Mouse (Mus musculus): ENCODE data around the gene Sgf29. TPM values are rescaled to one million over a fixed set of nuclear protein-coding genes. Genes with fewer than 3 reads are reported as not detected.
A peak's percentile ranks its signal among the peaks of the same experiment; 100 is the strongest.

The Sgf29 gene
- polyA plus RNA-seq, 1 experiment from 2014 or later: 42.9 TPM

DNA sequence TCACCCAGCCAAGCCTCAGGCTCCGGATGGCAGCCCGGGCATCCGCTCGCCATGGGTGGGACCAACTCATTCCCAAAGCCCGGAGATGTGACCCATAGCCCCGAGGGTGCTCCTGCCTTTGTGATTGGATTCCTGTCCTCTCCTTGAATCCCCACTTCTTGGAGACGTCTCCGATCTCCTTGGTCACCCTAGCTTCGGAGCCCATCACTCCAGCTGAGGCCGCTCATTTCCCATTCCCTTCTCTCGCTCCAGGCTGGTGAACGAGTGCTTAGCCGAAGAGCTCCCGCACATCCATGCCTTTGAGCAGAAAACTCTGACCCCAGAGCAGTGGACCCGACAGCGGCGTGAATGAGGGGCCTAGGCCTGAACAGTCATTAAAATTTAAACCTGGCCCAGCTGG, 47.2 kb downstream of the Sgf29 start:
- peak overlapping the region; percentile 99 for H3K9ac ChIP-seq (ENCODE audit: low read length)
- H3K36me3 ChIP-seq (ENCODE audit: control insufficient read depth, insufficient read depth, low read length): peaks cover 6% of the 10 kb centered on the region; the same call in 1 of the 2 replicates
- ATAC-seq (ENCODE audit: low read depth): no peak
- no peaks in the 10 kb centered on the region for H3K27me3 ChIP-seq (ENCODE audit: control insufficient read depth, insufficient read depth, low read depth, low read length)
- H3K4me1 ChIP-seq (replicated peaks; ENCODE audit: control insufficient read depth, insufficient read depth, low read length): peaks cover 18% of the 10 kb centered on the region
- WGBS: 3% methylated on average over 17 of the region's 17 CpGs
- no peak overlapping the region; the same call in 1 of the 2 replicates for H3K27ac ChIP-seq (ENCODE audit: low read length)
- no peaks in the 10 kb centered on the region for H3K9me3 ChIP-seq (ENCODE audit: control insufficient read depth, low read length)
- H3K4me2 ChIP-seq (ENCODE audit: low read depth, low read length): peak overlapping the region; percentile 96
- peak overlapping the region; percentile 96 for H3K4me3 ChIP-seq (ENCODE audit: low read length)

DNA sequence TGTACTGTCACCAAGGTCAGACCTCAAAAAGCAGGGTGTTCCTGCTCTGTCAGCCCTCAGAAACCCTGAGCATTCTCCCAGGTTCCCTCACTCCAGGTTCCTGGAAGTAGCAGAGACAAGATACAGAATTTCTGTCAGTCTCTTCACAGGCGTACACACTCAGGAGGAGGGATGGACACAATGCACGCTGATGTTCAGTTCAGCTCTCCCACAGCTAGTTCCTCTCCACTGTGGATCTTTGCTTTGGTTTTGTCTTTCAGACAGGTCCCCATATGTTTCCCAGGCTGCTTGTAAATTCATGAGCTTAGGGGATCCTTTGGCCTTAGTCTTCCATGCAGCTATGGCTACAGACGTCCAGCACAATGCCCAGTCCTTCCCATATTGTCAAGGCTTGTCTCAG, 47.8 kb downstream of the Sgf29 start:
- Histone ChIP-seq H3K27me3 (ENCODE audit: control insufficient read depth, insufficient read depth, low read depth, low read length) (no peaks in the 10 kb centered on the region), H3K4me3 (ENCODE audit: low read length) (peak overlapping the region; percentile 96), H3K4me1 (replicated peaks; ENCODE audit: control insufficient read depth, insufficient read depth, low read length) (peaks cover 18% of the 10 kb centered on the region), H3K9me3 (ENCODE audit: control insufficient read depth, low read length) (no peaks in the 10 kb centered on the region), H3K27ac (ENCODE audit: low read length) (no peak overlapping the region), H3K9ac (ENCODE audit: low read length) (peak overlapping the region; percentile 99), H3K4me2 (ENCODE audit: low read depth, low read length) (peak overlapping the region; percentile 96), H3K36me3 (ENCODE audit: control insufficient read depth, insufficient read depth, low read length) (peaks cover 5% of the 10 kb centered on the region; the same call in 1 of the 2 replicates)
- no peak for ATAC-seq (ENCODE audit: low read depth)
- WGBS: 77% methylated on average over 3 of the region's 3 CpGs

DNA sequence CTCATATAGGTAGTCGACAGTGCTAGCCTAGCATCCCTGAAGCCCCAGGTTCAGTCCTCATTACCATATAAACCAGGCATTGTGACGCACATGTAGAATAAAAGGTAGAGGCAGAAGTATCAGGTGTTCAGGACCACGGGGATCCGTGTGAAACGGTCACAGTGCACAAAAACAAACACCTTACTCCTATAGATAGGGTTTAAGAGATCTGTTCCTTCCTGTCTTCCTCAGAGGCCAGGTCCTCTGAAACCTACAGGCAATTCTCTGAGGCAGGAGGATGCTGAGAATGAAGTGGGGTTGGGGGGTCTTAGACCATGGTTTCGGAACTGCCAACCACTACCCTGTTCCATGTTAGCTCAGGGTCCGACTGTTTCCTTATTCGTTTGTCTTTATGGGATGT, 48.7 kb downstream of the Sgf29 start:
- Histone ChIP-seq H3K9me3 (ENCODE audit: control insufficient read depth, low read length) (no peaks in the 10 kb centered on the region), H3K27ac (ENCODE audit: low read length) (no peak overlapping the region), H3K36me3 (ENCODE audit: control insufficient read depth, insufficient read depth, low read length) (no peaks in the 10 kb centered on the region), H3K27me3 (ENCODE audit: control insufficient read depth, insufficient read depth, low read depth, low read length) (peaks cover 3% of the 10 kb centered on the region; the same call in 1 of the 2 replicates), H3K4me1 (replicated peaks; ENCODE audit: control insufficient read depth, insufficient read depth, low read length) (peaks cover 18% of the 10 kb centered on the region), H3K4me3 (ENCODE audit: low read length) (no peak overlapping the region), H3K9ac (ENCODE audit: low read length) (no peak overlapping the region), H3K4me2 (ENCODE audit: low read depth, low read length) (no peak overlapping the region)
- 88% methylated on average over 8 of the region's 8 CpGs for WGBS
- no peak for ATAC-seq (ENCODE audit: low read depth)

DNA sequence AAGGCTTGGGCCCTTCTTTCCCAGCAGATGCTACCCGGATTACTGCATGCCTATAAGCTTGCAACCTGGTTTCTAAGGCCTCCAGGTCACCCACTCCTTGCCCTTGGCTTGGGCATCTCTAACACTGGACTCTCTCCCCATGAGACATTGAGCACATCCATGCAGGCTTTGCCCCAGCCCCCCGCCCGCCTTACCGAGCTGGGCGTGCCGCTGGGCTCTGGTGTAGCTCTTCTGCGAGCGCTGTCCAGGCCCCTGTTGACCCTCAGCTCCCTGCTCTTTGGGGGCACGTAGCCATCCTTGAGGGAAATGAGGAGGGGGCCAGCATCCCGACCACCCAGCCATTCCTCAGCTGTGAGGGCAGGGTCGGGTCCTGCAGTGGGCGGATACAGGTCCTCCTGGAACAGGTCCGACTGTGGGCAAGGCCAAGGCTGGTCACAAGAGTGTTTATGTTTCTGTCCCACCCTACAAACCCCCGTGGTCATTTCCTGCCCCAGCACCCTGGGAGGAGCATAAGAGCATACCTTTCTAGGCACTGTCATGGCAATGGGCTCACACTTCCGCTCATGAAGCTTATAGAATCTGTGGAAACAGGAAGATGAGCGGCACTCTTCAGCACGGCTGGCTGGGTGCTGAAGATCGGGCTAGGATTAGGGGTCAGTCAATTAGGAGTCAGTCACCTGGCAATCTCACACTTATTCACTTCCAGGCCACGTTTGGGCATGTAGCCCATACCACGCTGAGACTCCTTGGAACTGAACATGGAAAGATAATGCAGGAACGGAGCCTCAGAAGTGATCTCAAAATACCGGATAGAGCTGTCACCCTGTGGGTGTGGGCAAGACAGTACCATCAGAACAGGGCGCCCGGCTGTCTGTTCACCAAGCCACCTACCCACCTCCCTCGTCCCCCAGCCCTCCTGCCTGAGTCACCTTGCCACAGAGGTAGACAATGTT, 51.2 kb downstream of the Sgf29 start:
- H3K27me3 ChIP-seq (ENCODE audit: control insufficient read depth, insufficient read depth, low read depth, low read length): peaks cover 16% of the 10 kb centered on the region
- H3K4me1 ChIP-seq (replicated peaks; ENCODE audit: control insufficient read depth, insufficient read depth, low read length): peaks cover 17% of the 10 kb centered on the region
- no peak overlapping the region for H3K4me3 ChIP-seq (ENCODE audit: low read length)
- H3K27ac ChIP-seq (ENCODE audit: low read length): no peak overlapping the region
- no peak overlapping the region for H3K4me2 ChIP-seq (ENCODE audit: low read depth, low read length)
- no peaks in the 10 kb centered on the region for H3K36me3 ChIP-seq (ENCODE audit: control insufficient read depth, insufficient read depth, low read length)
- no peak for ATAC-seq (ENCODE audit: low read depth)
- 76% methylated on average over 25 of the region's 25 CpGs for WGBS
- H3K9me3 ChIP-seq (ENCODE audit: control insufficient read depth, low read length): no peaks in the 10 kb centered on the region
- H3K9ac ChIP-seq (ENCODE audit: low read length): no peak overlapping the region

DNA sequence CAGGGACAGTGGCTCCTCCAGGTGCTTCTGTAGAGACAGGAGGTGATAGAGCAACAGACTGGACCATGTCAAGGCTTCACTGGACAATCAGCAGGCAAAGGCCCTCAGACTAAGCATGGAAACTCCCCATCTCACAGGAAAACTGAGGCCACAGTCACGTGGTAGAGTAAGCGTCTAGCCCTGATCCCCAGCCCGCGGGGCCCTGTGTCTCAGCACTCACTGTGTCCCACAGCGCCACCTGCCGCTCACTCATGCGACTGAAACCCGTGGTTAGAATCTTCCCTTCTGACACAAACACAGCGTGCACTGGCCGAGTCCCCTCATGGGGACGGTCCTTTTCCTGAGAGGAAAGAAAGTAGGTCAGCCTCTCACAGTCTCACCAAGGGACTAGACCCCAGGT, 52.0 kb downstream of the Sgf29 start:
- peak overlapping the region; percentile 2; the same call in 1 of the 2 replicates for H3K4me3 ChIP-seq (ENCODE audit: low read length)
- peak overlapping the region; percentile 30; the same call in 1 of the 2 replicates for H3K4me2 ChIP-seq (ENCODE audit: low read depth, low read length)
- no peaks in the 10 kb centered on the region for H3K36me3 ChIP-seq (ENCODE audit: control insufficient read depth, insufficient read depth, low read length)
- peaks cover 16% of the 10 kb centered on the region for H3K27me3 ChIP-seq (ENCODE audit: control insufficient read depth, insufficient read depth, low read depth, low read length)
- under 1% methylated on average over 11 of the region's 11 CpGs for WGBS
- H3K4me1 ChIP-seq (replicated peaks; ENCODE audit: control insufficient read depth, insufficient read depth, low read length): peaks cover 17% of the 10 kb centered on the region
- peak; percentile 64 for ATAC-seq (ENCODE audit: low read depth)
- no peaks in the 10 kb centered on the region for H3K9me3 ChIP-seq (ENCODE audit: control insufficient read depth, low read length)
- no peak overlapping the region for H3K27ac ChIP-seq (ENCODE audit: low read length)
- peak overlapping the region; percentile 50 for H3K9ac ChIP-seq (ENCODE audit: low read length)

DNA sequence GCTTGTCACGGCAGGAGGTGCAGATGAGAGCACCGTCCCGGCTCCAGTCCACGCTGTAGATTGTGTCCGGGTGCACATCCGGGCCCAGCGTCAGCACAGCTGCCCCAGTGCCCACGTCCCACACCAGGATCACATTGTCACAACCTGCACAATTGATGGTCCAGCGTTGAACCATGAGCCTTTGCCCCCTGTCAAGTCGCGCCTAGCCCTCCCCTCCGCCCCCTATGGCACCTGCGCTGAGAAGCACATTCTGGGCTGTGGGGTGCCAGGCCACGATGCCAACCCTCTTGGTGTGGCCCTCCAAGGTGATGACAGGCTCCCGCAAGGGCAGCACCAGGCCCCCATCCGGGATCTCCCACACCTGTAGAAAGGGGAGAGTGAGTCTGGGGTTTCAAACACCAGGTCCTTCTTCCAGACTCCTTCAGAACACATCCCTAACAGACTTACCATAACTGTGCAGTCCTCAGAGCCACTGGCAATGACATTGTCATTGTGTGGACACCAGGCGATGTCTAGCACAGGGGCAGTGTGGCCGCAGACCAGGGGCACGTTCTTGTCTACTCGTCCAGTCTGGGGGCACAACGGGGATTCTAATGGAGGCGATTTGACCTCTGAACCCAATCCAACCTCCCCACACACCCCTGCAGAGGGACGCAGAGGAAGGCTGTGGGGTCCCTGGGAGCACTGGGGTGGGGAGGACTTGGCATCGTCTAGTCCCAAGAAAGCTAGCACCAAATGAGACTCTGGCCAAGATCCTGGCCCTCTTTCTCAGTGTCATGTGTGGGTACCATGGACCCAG, 52.6 kb downstream of the Sgf29 start:
- WGBS: 55% methylated on average over 24 of the region's 24 CpGs
- no peak for ATAC-seq (ENCODE audit: low read depth)
- Histone ChIP-seq H3K4me3 (ENCODE audit: low read length) (peak overlapping the region; percentile 2; the same call in 1 of the 2 replicates), H3K4me1 (replicated peaks; ENCODE audit: control insufficient read depth, insufficient read depth, low read length) (peaks cover 12% of the 10 kb centered on the region), H3K36me3 (ENCODE audit: control insufficient read depth, insufficient read depth, low read length) (no peaks in the 10 kb centered on the region), H3K27me3 (ENCODE audit: control insufficient read depth, insufficient read depth, low read depth, low read length) (peaks cover 16% of the 10 kb centered on the region), H3K27ac (ENCODE audit: low read length) (no peak overlapping the region), H3K9ac (ENCODE audit: low read length) (peak overlapping the region; percentile 50), H3K4me2 (ENCODE audit: low read depth, low read length) (peak overlapping the region; percentile 30; the same call in 1 of the 2 replicates), H3K9me3 (ENCODE audit: control insufficient read depth, low read length) (no peaks in the 10 kb centered on the region)

DNA sequence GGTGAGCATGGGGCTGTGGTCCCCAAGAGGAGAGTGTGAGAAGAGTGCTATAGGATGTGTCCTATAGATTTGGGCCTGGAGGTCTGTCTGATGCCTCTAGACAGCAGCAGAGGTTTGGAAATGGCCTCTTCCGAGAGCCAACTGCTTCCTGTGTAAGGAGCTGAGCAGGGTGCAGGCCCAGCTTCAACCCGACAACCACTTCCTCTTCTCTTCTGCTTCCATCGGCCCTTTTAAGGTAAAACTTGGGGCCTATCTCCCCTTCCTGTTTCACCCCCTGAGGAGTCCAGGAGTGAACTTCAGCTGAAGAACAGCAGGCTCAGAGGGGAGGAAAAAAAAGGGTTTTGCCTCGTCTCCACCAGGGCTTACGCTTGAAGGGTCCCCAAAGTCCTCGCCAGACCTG, 53.2 kb downstream of the Sgf29 start:
- Histone ChIP-seq H3K27ac (ENCODE audit: low read length) (no peak overlapping the region), H3K4me1 (replicated peaks; ENCODE audit: control insufficient read depth, insufficient read depth, low read length) (peaks cover 10% of the 10 kb centered on the region), H3K9me3 (ENCODE audit: control insufficient read depth, low read length) (no peaks in the 10 kb centered on the region), H3K27me3 (ENCODE audit: control insufficient read depth, insufficient read depth, low read depth, low read length) (peaks cover 16% of the 10 kb centered on the region), H3K4me2 (ENCODE audit: low read depth, low read length) (no peak overlapping the region), H3K9ac (ENCODE audit: low read length) (no peak overlapping the region), H3K4me3 (ENCODE audit: low read length) (no peak overlapping the region), H3K36me3 (ENCODE audit: control insufficient read depth, insufficient read depth, low read length) (no peaks in the 10 kb centered on the region)
- WGBS: 73% methylated on average over 6 of the region's 6 CpGs
- ATAC-seq (ENCODE audit: low read depth): no peak

DNA sequence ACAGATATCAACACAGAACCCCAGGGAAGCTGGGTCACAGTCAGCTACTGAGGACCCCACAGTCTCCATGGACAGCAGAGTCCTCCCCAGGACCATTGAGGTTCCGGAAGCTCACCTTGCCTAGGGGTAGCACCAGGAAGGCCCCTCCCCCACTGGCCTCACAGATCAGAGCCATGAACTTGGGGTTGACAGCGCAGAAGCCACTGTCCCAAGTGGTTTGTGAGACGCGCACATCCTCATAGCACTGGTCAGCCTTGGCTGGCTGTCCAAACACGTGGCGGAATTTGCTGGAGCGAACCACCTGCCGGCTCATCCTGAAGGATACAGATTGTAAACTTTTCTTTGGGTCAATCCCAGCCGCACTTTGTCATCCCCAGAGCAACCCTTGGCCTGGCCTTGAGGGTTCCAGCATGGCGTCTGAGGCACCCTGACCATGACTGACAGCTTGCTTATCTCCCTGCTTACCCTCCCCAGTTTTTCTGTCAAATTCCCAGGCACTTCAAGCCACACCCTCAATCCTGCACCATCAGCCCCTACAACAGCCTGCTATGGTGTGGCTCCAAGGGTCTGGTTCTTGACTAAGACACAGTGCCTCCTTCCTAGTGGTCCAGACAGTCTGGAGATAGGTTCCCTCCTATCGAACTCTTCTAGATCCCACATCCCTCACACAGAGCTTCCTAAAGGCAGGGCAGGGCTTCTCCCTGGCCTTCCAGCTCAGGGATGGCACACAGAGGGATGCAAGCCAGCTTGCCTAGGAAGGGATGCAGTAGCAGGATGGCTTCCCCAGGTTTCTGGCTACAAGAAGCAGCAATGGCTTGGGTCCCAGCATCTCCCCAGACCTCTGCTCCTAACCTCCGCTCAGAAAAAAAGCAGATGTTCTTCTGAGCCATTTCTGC, 54.0 kb downstream of the Sgf29 start:
- Histone ChIP-seq H3K4me2 (ENCODE audit: low read depth, low read length) (no peak overlapping the region), H3K9me3 (ENCODE audit: control insufficient read depth, low read length) (no peaks in the 10 kb centered on the region), H3K27ac (ENCODE audit: low read length) (no peak overlapping the region), H3K4me1 (replicated peaks; ENCODE audit: control insufficient read depth, insufficient read depth, low read length) (peaks cover 10% of the 10 kb centered on the region), H3K36me3 (ENCODE audit: control insufficient read depth, insufficient read depth, low read length) (no peaks in the 10 kb centered on the region), H3K9ac (ENCODE audit: low read length) (no peak overlapping the region), H3K27me3 (ENCODE audit: control insufficient read depth, insufficient read depth, low read depth, low read length) (peaks cover 16% of the 10 kb centered on the region), H3K4me3 (ENCODE audit: low read length) (no peak overlapping the region)
- ATAC-seq (ENCODE audit: low read depth): no peak
- 76% methylated on average over 12 of the region's 12 CpGs for WGBS

All from lung, embryonic 16.5 days (tissue).